Mouse (Mus musculus) small intestine, adult 2 months (tissue): Measurements from ENCODE around the gene Flot2.

Experiments
- CTCF ChIP-seq: fragments of 200-500 bp; IDR thresholded peaks from 2 replicates; pipeline ENCODE4 v1.5.1; 2012; ENCODE audit warnings: low read depth, mild to moderate bottlenecking, control low read depth, inconsistent platforms, low read length, moderate library complexity, mixed read lengths; ENCODE audit not compliant: insufficient replicate concordance, insufficient read length; ENCODE audit errors: extremely low read depth
- POLR2A ChIP-seq: fragments of 200-500 bp; IDR thresholded peaks from 2 replicates; pipeline ENCODE4 v1.6.1; 2012; ENCODE audit warnings: low read depth, mild to moderate bottlenecking, control low read depth, inconsistent platforms, low read length, moderate library complexity

GRCm38 (mm10) chr11:78032809-78033195, 4.9 kb upstream of the Flot2 start:
- TF ChIP-seq POLR2A (no peak), CTCF (no peak)
